Mouse (Mus musculus) embryonic facial prominence, embryonic 14.5 days (tissue): ENCODE results near the gene Gm6217. TPM values are rescaled to one million over a fixed set of nuclear protein-coding genes. Genes with fewer than 3 reads are reported as not detected.

Source experiments
- ATAC-seq: fragments of 200-750 bp; cut with Nextera tagmentation; 2 replicates; pipeline ENCODE4 v1.8.0; 2017; ENCODE audit warnings: low read depth, moderate number of reproducible peaks, moderate TSS enrichment
- DNase-seq: peaks from one replicate; pipeline ENCODE4 v3.0.0-alpha.2; 2015; ENCODE audit warnings: low spot score
- H3K27ac ChIP-seq: fragments of 300-500 bp; sonication (generic); replicated peaks from 2 replicates; pipeline ENCODE4 v1.5.1; 2014; ENCODE audit warnings: low read depth, mild to moderate bottlenecking, low read length, moderate library complexity
- H3K27me3 ChIP-seq: fragments of 300-500 bp; sonication (generic); replicated peaks from 2 replicates; pipeline ENCODE4 v1.6.1; 2014; ENCODE audit warnings: low read length; ENCODE audit not compliant: control insufficient read depth, insufficient read depth
- H3K36me3 ChIP-seq: fragments of 300-500 bp; sonication (generic); 2 replicates; pipeline ENCODE4 v1.6.1; 2014; ENCODE audit warnings: low read length, mixed read lengths; ENCODE audit not compliant: control insufficient read depth, insufficient read depth
- H3K4me1 ChIP-seq: fragments of 300-500 bp; sonication (generic); 2 replicates; pipeline ENCODE4 v1.6.1; 2014; ENCODE audit warnings: antibody characterized with exemption, low read length; ENCODE audit not compliant: control insufficient read depth, insufficient read depth
- H3K4me2 ChIP-seq: fragments of 300-500 bp; sonication (generic); 2 replicates; pipeline ENCODE4 v1.6.1; 2014; ENCODE audit warnings: low read depth, mild to moderate bottlenecking, low read length, moderate library complexity, mixed read lengths
- H3K4me3 ChIP-seq: fragments of 300-500 bp; sonication (generic); 2 replicates; pipeline ENCODE4 v1.5.1; 2014; ENCODE audit warnings: low read depth, mild to moderate bottlenecking, low read length
- H3K9ac ChIP-seq: fragments of 300-500 bp; sonication (generic); 2 replicates; pipeline ENCODE4 v1.6.1; 2014; ENCODE audit warnings: low read depth, mild to moderate bottlenecking, low read length, moderate library complexity, mixed read lengths
- H3K9me3 ChIP-seq: fragments of 300-500 bp; sonication (generic); 2 replicates; pipeline ENCODE4 v1.6.1; 2016; ENCODE audit warnings: low read length; ENCODE audit not compliant: control insufficient read depth
- WGBS: fragments of 180-500 bp; shearing (Covaris S2); extraction: QIAGEN DNeasy Blood & Tissue Kit; methylation state at CpG from one replicate; pipeline ENCODE4 v1.1.7; 2014; 5-methylcytosine and 5-hydroxymethylcytosine counted together
- polyA plus RNA-seq: library from polyadenylated mRNA; unstranded; fragments of >200 nt; fragmentation: Nextera tagmentation; extraction: Ambion mirVana; gene quantifications from 2 replicates; pipeline ENCODE4 v1.2.1, GENCODE M21; 2014

Gene Gm6217
- polyA plus RNA-seq, 1 experiment from 2014 or later: not detected

DNA sequence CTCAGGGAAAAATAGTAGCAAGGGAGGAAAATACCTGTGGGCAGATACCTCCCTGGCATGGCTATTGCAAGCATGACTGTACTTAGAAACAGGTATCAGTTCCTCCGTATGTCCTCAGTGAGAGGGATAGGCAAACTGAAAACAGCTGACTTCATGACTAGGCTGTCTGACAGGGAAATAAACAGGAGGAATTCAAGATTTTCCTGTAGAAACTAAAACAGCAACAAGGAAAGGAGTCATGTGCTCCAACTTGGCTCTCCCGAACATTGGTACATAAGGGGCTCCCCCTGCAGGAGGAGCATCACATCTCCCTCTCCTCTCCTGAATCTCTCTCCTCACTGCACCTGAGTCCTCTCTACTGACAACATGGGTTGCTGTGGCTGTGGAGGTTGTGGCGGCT is 18.2 kb downstream of the Gm6217 start, which contains the start of gene A030005L19Rik:
A030005L19Rik (plus strand) TSS at position 301 of the 400 bp plus-strand sequence.
- WGBS: 81% methylated on average over 3 of the region's 3 CpGs
- H3K27ac ChIP-seq: no peak within 1 kb of the TSS
- no peak for DNase-seq
- no peaks in the 10 kb centered on the region for H3K36me3 ChIP-seq
- no peak within 1 kb of the TSS for H3K4me3 ChIP-seq
- no peak within 1 kb of the TSS for H3K9ac ChIP-seq
- H3K9me3 ChIP-seq: no peaks in the 10 kb centered on the region
- H3K4me2 ChIP-seq: no peak within 1 kb of the TSS
- no peaks in the 10 kb centered on the region for H3K4me1 ChIP-seq
- ATAC-seq: no peak
- no peaks in the 10 kb centered on the region for H3K27me3 ChIP-seq

DNA sequence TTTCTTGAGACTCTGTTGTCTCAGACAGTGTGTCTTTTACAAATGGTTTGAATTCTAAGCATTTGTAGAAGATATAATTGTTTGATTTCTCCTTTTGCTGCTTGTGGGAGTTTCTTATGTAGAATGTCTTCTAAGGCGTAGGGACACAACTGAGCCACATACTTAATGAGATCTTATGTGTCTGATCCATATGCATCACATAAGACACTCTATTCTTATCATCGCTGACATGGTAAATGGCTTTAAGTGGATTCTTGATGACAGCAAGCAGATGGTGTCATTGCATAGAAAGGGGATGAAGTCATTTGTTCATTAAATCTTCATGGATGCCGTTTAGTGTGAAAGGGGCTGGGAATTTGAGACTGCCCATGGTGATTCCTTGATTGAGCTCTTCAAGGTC is 25.3 kb downstream of the Gm6217 start:
- H3K4me3 ChIP-seq: no peak overlapping the region
- peak; percentile 13 for DNase-seq
- peaks cover 21% of the 10 kb centered on the region for H3K36me3 ChIP-seq
- ATAC-seq: peak; percentile 35; the same call in 1 of the 2 replicates
- no peak overlapping the region for H3K9ac ChIP-seq
- no peaks in the 10 kb centered on the region for H3K9me3 ChIP-seq
- H3K4me2 ChIP-seq: no peak overlapping the region
- no peaks in the 10 kb centered on the region for H3K27me3 ChIP-seq
- 67% methylated on average over 3 of the region's 3 CpGs for WGBS
- no peaks in the 10 kb centered on the region for H3K4me1 ChIP-seq
- H3K27ac ChIP-seq: no peak overlapping the region

DNA sequence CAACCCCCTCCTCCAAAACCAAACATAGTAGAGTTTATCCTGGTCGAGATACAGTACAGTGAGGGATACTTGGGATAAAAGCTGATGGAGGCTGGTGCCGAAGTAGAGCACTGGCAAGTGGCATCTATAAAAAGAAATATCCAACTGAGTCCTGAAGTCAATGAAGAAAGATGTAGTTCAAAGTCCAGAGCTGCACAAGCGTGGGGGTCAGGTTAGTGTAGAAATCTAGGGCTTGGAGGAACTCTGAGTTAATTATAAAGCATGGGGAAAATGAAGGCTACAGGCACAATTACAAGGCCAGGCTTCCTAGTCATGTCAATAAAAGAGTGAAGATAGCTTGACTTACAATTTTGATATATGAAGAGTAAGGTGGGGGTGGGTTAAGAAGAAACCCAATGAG is 30.0 kb downstream of the Gm6217 start:
- no peaks in the 10 kb centered on the region for H3K4me1 ChIP-seq
- no peak overlapping the region for H3K4me2 ChIP-seq
- DNase-seq (no peak), ATAC-seq (no peak)
- H3K9me3 ChIP-seq: no peaks in the 10 kb centered on the region
- no peak overlapping the region for H3K4me3 ChIP-seq
- peaks cover 43% of the 10 kb centered on the region for H3K36me3 ChIP-seq
- WGBS: 95% methylated on average over 3 of the region's 3 CpGs
- H3K27me3 ChIP-seq: no peaks in the 10 kb centered on the region
- no peak overlapping the region for H3K9ac ChIP-seq
- H3K27ac ChIP-seq: no peak overlapping the region

DNA sequence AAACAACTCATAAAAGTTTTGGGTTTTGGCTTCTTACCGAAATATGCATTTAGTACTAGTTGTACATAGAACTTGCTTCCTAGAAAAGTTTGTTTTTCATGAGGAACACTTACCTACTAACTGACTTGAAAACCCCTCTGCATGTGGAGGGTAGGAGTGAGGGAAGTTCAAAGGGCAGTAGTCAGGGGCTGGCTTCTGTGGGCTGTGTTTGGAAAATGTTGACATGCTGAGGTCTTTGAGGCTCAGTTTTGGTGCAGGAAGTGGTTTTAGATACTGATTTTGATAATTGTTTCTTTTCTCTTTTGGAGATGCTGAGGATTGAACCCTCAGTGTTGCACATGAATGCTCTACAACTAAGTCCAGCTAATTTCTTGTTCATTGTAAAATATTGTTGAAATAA is 30.6 kb downstream of the Gm6217 start:
- 92% methylated on average over 1 of the region's 1 CpGs for WGBS
- Histone ChIP-seq H3K4me1 (no peaks in the 10 kb centered on the region), H3K36me3 (peaks cover 44% of the 10 kb centered on the region), H3K27me3 (no peaks in the 10 kb centered on the region), H3K27ac (no peak overlapping the region), H3K9ac (no peak overlapping the region), H3K9me3 (no peaks in the 10 kb centered on the region), H3K4me2 (no peak overlapping the region), H3K4me3 (no peak overlapping the region)
- DNase-seq (no peak), ATAC-seq (no peak)

DNA sequence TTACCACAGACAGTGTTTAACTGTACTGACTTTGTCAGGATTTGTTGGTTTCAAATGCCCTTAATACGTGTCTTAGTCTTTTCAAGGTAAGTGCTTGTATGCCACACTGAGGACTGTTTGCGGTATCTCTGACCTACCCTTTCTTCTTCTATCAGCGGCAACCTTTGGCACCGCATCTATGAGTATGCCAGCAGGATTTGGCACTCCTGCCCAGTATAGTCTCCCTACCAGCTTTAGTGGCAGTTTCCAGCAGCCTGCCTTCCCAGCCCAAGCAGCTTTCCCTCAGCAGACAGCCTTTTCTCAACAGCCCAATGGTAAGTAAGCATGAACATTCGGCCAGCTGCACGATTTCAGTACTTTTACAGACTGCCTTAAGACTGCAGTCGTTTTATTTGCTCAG is 37.9 kb downstream of the Gm6217 start:
- Histone ChIP-seq H3K36me3 (peaks cover 51% of the 10 kb centered on the region), H3K4me2 (no peak overlapping the region), H3K4me3 (no peak overlapping the region), H3K4me1 (no peaks in the 10 kb centered on the region), H3K27me3 (no peaks in the 10 kb centered on the region), H3K9me3 (no peaks in the 10 kb centered on the region), H3K27ac (no peak overlapping the region), H3K9ac (no peak overlapping the region)
- DNase-seq: no peak
- ATAC-seq: no peak
- 95% methylated on average over 7 of the region's 7 CpGs for WGBS

Other genes with a start within 250 kb of the Gm6217 start
- gene Mff, start 206.5 kb downstream of the Gm6217 start, polyA plus RNA-seq: 216 and 220 TPM in 2 replicates
- gene Tm4sf20, start 162.9 kb downstream of the Gm6217 start, polyA plus RNA-seq: 0.11 TPM in 1 of 2 replicates, not detected in the other
- gene Gm47791, start 160.2 kb downstream of the Gm6217 start, polyA plus RNA-seq: not detected in 2 replicates
- gene Agfg1, start 91.9 kb downstream of the Gm6217 start, polyA plus RNA-seq: 41.9 and 42.4 TPM in 2 replicates
- 0.26 and 0.58 TPM in 2 replicates for gene A030005L19Rik, start 18.1 kb downstream of the Gm6217 start, polyA plus RNA-seq
- 0.29 TPM in 1 of 2 replicates, not detected in the other for gene A030014E15Rik, start 6.5 kb downstream of the Gm6217 start, polyA plus RNA-seq
- gene A030003K21Rik, start 12.0 kb upstream of the Gm6217 start, polyA plus RNA-seq: not detected in 2 replicates
- not detected in 2 replicates for gene Gm7544, start 24.6 kb upstream of the Gm6217 start, polyA plus RNA-seq
- not detected in 2 replicates for gene Gm47955, start 28.9 kb upstream of the Gm6217 start, polyA plus RNA-seq
- gene Gm47959, start 69.1 kb upstream of the Gm6217 start, polyA plus RNA-seq: not detected in 2 replicates
- gene Slc19a3, start 107.0 kb upstream of the Gm6217 start, polyA plus RNA-seq: 0.29 and 0.72 TPM in 2 replicates
- gene Krtap28-10, start 111.1 kb upstream of the Gm6217 start, polyA plus RNA-seq: 0.36 TPM in 1 of 2 replicates, not detected in the other
- not detected in 2 replicates for gene Gm47969, start 113.5 kb upstream of the Gm6217 start, polyA plus RNA-seq
- gene A030005K14Rik, start 128.0 kb upstream of the Gm6217 start, polyA plus RNA-seq: not detected in 2 replicates
- gene Krtap28-13, start 129.5 kb upstream of the Gm6217 start, polyA plus RNA-seq: 0.29 TPM in 1 of 2 replicates, not detected in the other
- 0.47 and 1.1 TPM in 2 replicates for gene Ccl20, start 185.4 kb upstream of the Gm6217 start, polyA plus RNA-seq
- gene Daw1, start 228.4 kb upstream of the Gm6217 start, polyA plus RNA-seq: 0.48 and 0.78 TPM in 2 replicates